Mouse (Mus musculus): Measurements from ENCODE around the gene Optc. TPM values are rescaled to one million over a fixed set of nuclear protein-coding genes. Genes with fewer than 3 reads are reported as not detected.

Optc gene
- polyA plus RNA-seq (2014; fragmentation: Nextera tagmentation; extraction: Ambion mirVana) = 2.4 and 3.4 TPM in 2 replicates

- 0 out of 2 replicates have a peak, but pooled peaks cover 3% of the 10 kb centered on the region for H3K27me3 ChIP-seq (replicated peaks; ENCODE audit: control insufficient read depth, insufficient read depth, low read length)
- no peaks in the 10 kb centered on the region for H3K36me3 ChIP-seq (ENCODE audit: control insufficient read depth, insufficient read depth, low read length)
- no peaks in the 10 kb centered on the region for H3K9me3 ChIP-seq (replicated peaks; ENCODE audit: control insufficient read depth, low read length)
- DNase-seq (ENCODE audit: low spot score) (peak; percentile 92), ATAC-seq (peak; percentile 88)
- peak within 1 kb of the TSS; percentile 37 for H3K4me3 ChIP-seq (ENCODE audit: low read depth, low read length)
- peak within 1 kb of the TSS; percentile 90 for H3K27ac ChIP-seq (ENCODE audit: low read depth, low read length)
- 2% methylated on average over 29 of the region's 30 CpGs for WGBS
- H3K9ac ChIP-seq (ENCODE audit: low read length) = peak within 1 kb of the TSS; percentile 67
- peak within 1 kb of the TSS; percentile 83 for H3K4me2 ChIP-seq (ENCODE audit: low read length)
- peaks cover 16% of the 10 kb centered on the region for H3K4me1 ChIP-seq (ENCODE audit: control insufficient read depth, insufficient read depth, low read length)
Measured at GRCm38 (mm10) chr1:133907949-133908658, at the start of gene Optc. Optc (minus strand) TSS chr1:133907999.

GRCm38 (mm10) chr1:133954009-133954408, 46.2 kb upstream of the Optc start:
- DNase-seq (ENCODE audit: low spot score) (no peak), ATAC-seq (no peak)
- H3K4me3 ChIP-seq (ENCODE audit: low read depth, low read length) = no peak overlapping the region
- H3K4me1 ChIP-seq (ENCODE audit: control insufficient read depth, insufficient read depth, low read length) = no peaks in the 10 kb centered on the region
- no peaks in the 10 kb centered on the region for H3K9me3 ChIP-seq (replicated peaks; ENCODE audit: control insufficient read depth, low read length)
- no peaks in the 10 kb centered on the region for H3K27me3 ChIP-seq (replicated peaks; ENCODE audit: control insufficient read depth, insufficient read depth, low read length)
- no peaks in the 10 kb centered on the region for H3K36me3 ChIP-seq (ENCODE audit: control insufficient read depth, insufficient read depth, low read length)
- WGBS = 84% methylated on average over 2 of the region's 2 CpGs
- H3K27ac ChIP-seq (ENCODE audit: low read depth, low read length) = no peak overlapping the region
- H3K4me2 ChIP-seq (ENCODE audit: low read length) = no peak overlapping the region
- no peak overlapping the region for H3K9ac ChIP-seq (ENCODE audit: low read length)

GRCm38 (mm10) chr1:133953261-133953742, 45.5 kb upstream of the Optc start:
- Histone ChIP-seq H3K27me3 (replicated peaks; ENCODE audit: control insufficient read depth, insufficient read depth, low read length) (no peaks in the 10 kb centered on the region), H3K4me3 (ENCODE audit: low read depth, low read length) (no peak overlapping the region), H3K27ac (ENCODE audit: low read depth, low read length) (no peak overlapping the region), H3K4me2 (ENCODE audit: low read length) (no peak overlapping the region), H3K4me1 (ENCODE audit: control insufficient read depth, insufficient read depth, low read length) (no peaks in the 10 kb centered on the region), H3K9me3 (replicated peaks; ENCODE audit: control insufficient read depth, low read length) (no peaks in the 10 kb centered on the region), H3K9ac (ENCODE audit: low read length) (no peak overlapping the region), H3K36me3 (ENCODE audit: control insufficient read depth, insufficient read depth, low read length) (no peaks in the 10 kb centered on the region)
- DNase-seq (ENCODE audit: low spot score) (peak; percentile 13), ATAC-seq (no peak)
- WGBS = 57% methylated on average over 9 of the region's 9 CpGs

GRCm38 (mm10) chr1:133951598-133951997, 43.8 kb upstream of the Optc start:
- H3K4me3 ChIP-seq (ENCODE audit: low read depth, low read length) = no peak overlapping the region
- DNase-seq (ENCODE audit: low spot score) (no peak), ATAC-seq (no peak)
- H3K27ac ChIP-seq (ENCODE audit: low read depth, low read length) = no peak overlapping the region
- no peaks in the 10 kb centered on the region for H3K27me3 ChIP-seq (replicated peaks; ENCODE audit: control insufficient read depth, insufficient read depth, low read length)
- H3K4me1 ChIP-seq (ENCODE audit: control insufficient read depth, insufficient read depth, low read length) = no peaks in the 10 kb centered on the region
- no peak overlapping the region for H3K4me2 ChIP-seq (ENCODE audit: low read length)
- H3K9ac ChIP-seq (ENCODE audit: low read length) = no peak overlapping the region
- no peaks in the 10 kb centered on the region for H3K9me3 ChIP-seq (replicated peaks; ENCODE audit: control insufficient read depth, low read length)
- WGBS = 60% methylated on average over 6 of the region's 6 CpGs
- H3K36me3 ChIP-seq (ENCODE audit: control insufficient read depth, insufficient read depth, low read length) = no peaks in the 10 kb centered on the region

- Histone ChIP-seq H3K4me1 (ENCODE audit: control insufficient read depth, insufficient read depth, low read length) (no peaks in the 10 kb centered on the region), H3K9ac (ENCODE audit: low read length) (no peak overlapping the region), H3K27ac (ENCODE audit: low read depth, low read length) (no peak overlapping the region), H3K27me3 (replicated peaks; ENCODE audit: control insufficient read depth, insufficient read depth, low read length) (no peaks in the 10 kb centered on the region), H3K36me3 (ENCODE audit: control insufficient read depth, insufficient read depth, low read length) (no peaks in the 10 kb centered on the region), H3K4me3 (ENCODE audit: low read depth, low read length) (no peak overlapping the region), H3K9me3 (replicated peaks; ENCODE audit: control insufficient read depth, low read length) (no peaks in the 10 kb centered on the region), H3K4me2 (ENCODE audit: low read length) (no peak overlapping the region)
- DNase-seq (ENCODE audit: low spot score) (no peak), ATAC-seq (no peak)
- 80% methylated on average over 7 of the region's 7 CpGs for WGBS
Measured at GRCm38 (mm10) chr1:133950061-133950782, 42.4 kb upstream of the Optc start.

GRCm38 (mm10) chr1:133945106-133945505, 37.3 kb upstream of the Optc start:
- WGBS = 93% methylated on average over 3 of the region's 3 CpGs
- ATAC-seq = no peak

GRCm38 (mm10) chr1:133941904-133942303, 34.1 kb upstream of the Optc start:
- DNase-seq (ENCODE audit: low spot score) (no peak), ATAC-seq (no peak)
- Histone ChIP-seq H3K9me3 (replicated peaks; ENCODE audit: control insufficient read depth, low read length) (no peaks in the 10 kb centered on the region), H3K4me2 (ENCODE audit: low read length) (no peak overlapping the region), H3K4me3 (ENCODE audit: low read depth, low read length) (no peak overlapping the region), H3K9ac (ENCODE audit: low read length) (no peak overlapping the region), H3K27ac (ENCODE audit: low read depth, low read length) (no peak overlapping the region), H3K27me3 (replicated peaks; ENCODE audit: control insufficient read depth, insufficient read depth, low read length) (no peaks in the 10 kb centered on the region), H3K36me3 (ENCODE audit: control insufficient read depth, insufficient read depth, low read length) (no peaks in the 10 kb centered on the region), H3K4me1 (ENCODE audit: control insufficient read depth, insufficient read depth, low read length) (no peaks in the 10 kb centered on the region)
- WGBS = 74% methylated on average over 3 of the region's 3 CpGs

More at GRCm38 (mm10) chr1:133945106-133945505, 37.3 kb upstream of the Optc start:
- Histone ChIP-seq H3K9ac (ENCODE audit: low read length) (no peak overlapping the region), H3K9me3 (replicated peaks; ENCODE audit: control insufficient read depth, low read length) (no peaks in the 10 kb centered on the region), H3K36me3 (ENCODE audit: control insufficient read depth, insufficient read depth, low read length) (no peaks in the 10 kb centered on the region), H3K4me1 (ENCODE audit: control insufficient read depth, insufficient read depth, low read length) (no peaks in the 10 kb centered on the region), H3K4me3 (ENCODE audit: low read depth, low read length) (no peak overlapping the region), H3K27ac (ENCODE audit: low read depth, low read length) (no peak overlapping the region), H3K4me2 (ENCODE audit: low read length) (no peak overlapping the region), H3K27me3 (replicated peaks; ENCODE audit: control insufficient read depth, insufficient read depth, low read length) (no peaks in the 10 kb centered on the region)
- DNase-seq (ENCODE audit: low spot score) = no peak

- DNase-seq (ENCODE audit: low spot score) (no peak), ATAC-seq (no peak)
- WGBS = 83% methylated on average over 11 of the region's 11 CpGs
- H3K9ac ChIP-seq (ENCODE audit: low read length) = no peak overlapping the region
- no peaks in the 10 kb centered on the region for H3K9me3 ChIP-seq (replicated peaks; ENCODE audit: control insufficient read depth, low read length)
- H3K4me1 ChIP-seq (ENCODE audit: control insufficient read depth, insufficient read depth, low read length) = no peaks in the 10 kb centered on the region
- no peak overlapping the region for H3K4me3 ChIP-seq (ENCODE audit: low read depth, low read length)
- no peak overlapping the region for H3K27ac ChIP-seq (ENCODE audit: low read depth, low read length)
- H3K4me2 ChIP-seq (ENCODE audit: low read length) = no peak overlapping the region
- no peaks in the 10 kb centered on the region for H3K27me3 ChIP-seq (replicated peaks; ENCODE audit: control insufficient read depth, insufficient read depth, low read length)
- no peaks in the 10 kb centered on the region for H3K36me3 ChIP-seq (ENCODE audit: control insufficient read depth, insufficient read depth, low read length)
Measured at GRCm38 (mm10) chr1:133941158-133941860, 33.5 kb upstream of the Optc start.
